Mouse (Mus musculus) liver, adult 2 months (tissue): Measurements from ENCODE around the gene Fbxl17.

Experiments
- CTCF ChIP-seq: fragments of 200-500 bp; IDR thresholded peaks from 2 replicates; pipeline ENCODE4 v1.5.1; 2011; ENCODE audit warnings: low read depth, low read length, control low read depth
- POLR2A ChIP-seq: fragments of 200-500 bp; IDR thresholded peaks from 2 replicates; pipeline ENCODE4 v1.6.1; 2011; ENCODE audit warnings: low read length, control low read depth; ENCODE audit not compliant: insufficient read depth; ENCODE audit errors: extremely low read depth

GRCm38 (mm10) chr17:63107515-63107914, 392.3 kb downstream of the Fbxl17 start:
- no peak for TF ChIP-seq POLR2A
- TF ChIP-seq CTCF: no peak
